Mouse (Mus musculus) erythroid progenitor cell, adult 5-6 weeks (primary cell): ENCODE measurements at regions not wholly inside any gene's neighbourhood (a gene's known extent, or its start where the extent isn't known, plus 50 kb on each side); places are given as distances from the start of the nearest gene placed in this dataset.

Experiments
- ATAC-seq: replicated peaks from 2 replicates; pipeline ENCODE4 v1.8.0; 2016; ENCODE audit warnings: moderate number of reproducible peaks, mild to moderate bottlenecking, moderate TSS enrichment, inconsistent platforms; ENCODE audit not compliant: poor library complexity, low FRiP score, severe bottlenecking

- no peak for ATAC-seq
These were observed 147.6 kb upstream of the Nfe2l3 start for GRCm38 (mm10) chr6:51284881-51285280.

- no peak for ATAC-seq
These were observed 145.6 kb upstream of the Nfe2l3 start for GRCm38 (mm10) chr6:51286836-51287235.

GRCm38 (mm10) chr6:51287383-51287782 lies 145.1 kb upstream of the Nfe2l3 start:
- ATAC-seq: no peak

- ATAC-seq: no peak
These were observed 144.7 kb upstream of the Nfe2l3 start for GRCm38 (mm10) chr6:51287807-51288206.

GRCm38 (mm10) chr6:51288306-51289066 lies 144.0 kb upstream of the Nfe2l3 start:
- ATAC-seq: no peak

GRCm38 (mm10) chr6:51289067-51289725 lies 143.3 kb upstream of the Nfe2l3 start:
- no peak for ATAC-seq

GRCm38 (mm10) chr6:51300694-51301417 lies 131.6 kb upstream of the Nfe2l3 start:
- no peak for ATAC-seq

- ATAC-seq: no peak
These were observed 130.6 kb upstream of the Nfe2l3 start for GRCm38 (mm10) chr6:51301831-51302230.

GRCm38 (mm10) chr6:51302240-51302639 lies 130.2 kb upstream of the Nfe2l3 start:
- no peak for ATAC-seq

- ATAC-seq: no peak
These were observed 114.1 kb upstream of the Nfe2l3 start for GRCm38 (mm10) chr6:51318341-51318740.

GRCm38 (mm10) chr6:51320019-51320418 lies 112.5 kb upstream of the Nfe2l3 start:
- no peak for ATAC-seq

GRCm38 (mm10) chr6:51320676-51321419 lies 111.6 kb upstream of the Nfe2l3 start:
- ATAC-seq: no peak

- ATAC-seq: no peak
These were observed 106.2 kb upstream of the Nfe2l3 start for GRCm38 (mm10) chr6:51326103-51326829.

- ATAC-seq: no peak
These were observed 103.1 kb upstream of the Nfe2l3 start for GRCm38 (mm10) chr6:51329070-51329995.

- ATAC-seq: no peak
These were observed 102.3 kb upstream of the Nfe2l3 start for GRCm38 (mm10) chr6:51330069-51330706.

- no peak for ATAC-seq
These were observed 99.6 kb upstream of the Nfe2l3 start for GRCm38 (mm10) chr6:51332841-51333240.

GRCm38 (mm10) chr6:51333722-51334360 lies 98.6 kb upstream of the Nfe2l3 start:
- no peak for ATAC-seq

- no peak for ATAC-seq
These were observed 97.2 kb upstream of the Nfe2l3 start for GRCm38 (mm10) chr6:51335314-51335713.
